Comparison of ENCODE assay signal across 18 mouse cellular contexts in the genomic region with DNA sequence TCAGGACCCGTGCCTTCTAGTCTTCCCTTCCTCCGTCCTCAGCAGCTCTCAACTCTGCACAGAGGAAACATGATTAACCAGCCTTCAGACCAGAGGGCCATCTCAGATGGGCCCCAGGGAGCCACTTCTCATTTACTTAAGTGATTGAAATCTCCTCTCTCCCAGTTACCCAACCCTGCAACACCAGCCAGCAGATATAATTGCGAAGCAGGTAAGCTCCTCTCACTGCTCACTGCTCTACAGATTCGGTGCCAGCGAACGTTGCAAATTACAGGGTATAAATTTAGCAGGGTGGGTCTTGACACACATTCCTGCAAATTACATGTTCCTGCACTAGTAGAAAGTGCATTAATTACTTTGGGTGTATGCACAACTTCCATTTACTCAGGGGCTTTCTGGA. TPM values are rescaled to one million over a fixed set of nuclear protein-coding genes. Genes with fewer than 3 reads are reported as not detected.
DNase-seq lines count a peak whose midpoint lies in the region; ATAC-seq and TF ChIP-seq lines count a peak whose summit lies in the region.
"Had no signal": no experiment of that assay in that cellular context is flagged by ENCODE, and none has a peak within 500 bp of the region (broad histone marks: within the 10 kb centered on the region; RNA-seq: fewer than 3 reads in every experiment).

No protein-coding gene starts in this region.

- H3K4me3 ChIP-seq in gastrocnemius, adult 2 months: no peak overlapping the region
- H3K4me3 ChIP-seq in midbrain, embryonic 13.5 days (replicated peaks): no peak overlapping the region
- H3K4me3 ChIP-seq in midbrain, postnatal 0 days (ENCODE audit: low read depth, low read length): no peak overlapping the region
- peak overlapping the region; percentile 1; the same call in 1 of the 2 replicates for H3K4me3 ChIP-seq in limb, embryonic 10.5 days
- H3K4me3 ChIP-seq in stomach, postnatal 0 days (ENCODE audit: low read depth, low read length): no peak overlapping the region
- H3K4me3 ChIP-seq: heart, embryonic 10.5 days had no signal

- no peak; the same call in 1 of the 2 replicates for ATAC-seq in midbrain, embryonic 13.5 days
- no peak for ATAC-seq in midbrain, postnatal 0 days (ENCODE audit: low FRiP score)
- no peak for ATAC-seq in stomach, postnatal 0 days (ENCODE audit: low FRiP score, low TSS enrichment)
- ATAC-seq: activated CD4-positive, CD25-positive, alpha-beta regulatory T cell, adult 4 months; midbrain, embryonic 16.5 days had no signal

- H3K36me3 ChIP-seq in midbrain, embryonic 13.5 days: no peaks in the 10 kb centered on the region
- no peaks in the 10 kb centered on the region for H3K36me3 ChIP-seq in midbrain, postnatal 0 days (ENCODE audit: insufficient read depth, low read length)
- H3K36me3 ChIP-seq in limb, embryonic 10.5 days: no peaks in the 10 kb centered on the region
- no peaks in the 10 kb centered on the region for H3K36me3 ChIP-seq in stomach, postnatal 0 days (ENCODE audit: control insufficient read depth, insufficient read depth, low read length)
- H3K36me3 ChIP-seq: heart, embryonic 10.5 days had no signal

- intact Hi-C loops in gastrocnemius, adult 2 months (cut with DNase I): no loop called here

- no peak for DNase-seq in gastrocnemius, adult 2 months
- DNase-seq in gastrocnemius, postnatal 25 days: no peak
- DNase-seq in midbrain, postnatal 0 days (ENCODE audit: low spot score): no peak
- DNase-seq in limb, embryonic 10.5 days (ENCODE audit: low spot score): no peak
- no peak for DNase-seq in stomach, postnatal 0 days (ENCODE audit: low spot score)
- no peak for DNase-seq in ovary, postnatal 14 days (ENCODE audit: low spot score)
- DNase-seq in gastrocnemius, adult 18-20 months (ENCODE audit: low spot score): no peak
- DNase-seq: cerebellum, adult 9-10 months; kidney, postnatal 14 days; layer of hippocampus, postnatal 36 days; lung, postnatal 10 days; right cerebral cortex, postnatal 25 days; thymus, postnatal 25 days had no signal

- H3K4me2 ChIP-seq in midbrain, embryonic 13.5 days (replicated peaks): no peak overlapping the region
- no peak overlapping the region for H3K4me2 ChIP-seq in midbrain, postnatal 0 days (ENCODE audit: low read depth, low read length, poor library complexity, severe bottlenecking)
- H3K4me2 ChIP-seq in stomach, postnatal 0 days (replicated peaks; ENCODE audit: low read depth): no peak overlapping the region
- H3K4me2 ChIP-seq: liver, embryonic 11.5 days had no signal

- H3K27ac ChIP-seq in gastrocnemius, adult 2 months: peak overlapping the region; percentile 66
- 0 out of 2 replicates have a peak overlapping the region, but pooled peaks have one; percentile 20 for H3K27ac ChIP-seq in midbrain, embryonic 13.5 days
- H3K27ac ChIP-seq in midbrain, postnatal 0 days (ENCODE audit: low read depth, low read length): no peak overlapping the region
- H3K27ac ChIP-seq in limb, embryonic 10.5 days: peak overlapping the region; percentile 2; the same call in 1 of the 2 replicates
- peak overlapping the region; percentile 69; the same call in 1 of the 2 replicates for H3K27ac ChIP-seq in stomach, postnatal 0 days (replicated peaks)
- H3K27ac ChIP-seq: heart, embryonic 10.5 days had no signal

- no peak overlapping the region for H3K9ac ChIP-seq in midbrain, embryonic 13.5 days (replicated peaks)
- H3K9ac ChIP-seq in midbrain, postnatal 0 days (replicated peaks; ENCODE audit: low read length, poor library complexity, severe bottlenecking): no peak overlapping the region
- H3K9ac ChIP-seq in stomach, postnatal 0 days (ENCODE audit: low read length): no peak overlapping the region; the same call in 1 of the 2 replicates

- TF ChIP-seq EP300 in stomach, postnatal 0 days (optimal IDR thresholded peaks at IDR 0.05): no peak

- H3K9me3 ChIP-seq in midbrain, embryonic 13.5 days: no peaks in the 10 kb centered on the region
- H3K9me3 ChIP-seq in midbrain, postnatal 0 days (ENCODE audit: low read length): no peaks in the 10 kb centered on the region
- no peaks in the 10 kb centered on the region for H3K9me3 ChIP-seq in limb, embryonic 10.5 days (replicated peaks)
- H3K9me3 ChIP-seq in stomach, postnatal 0 days (ENCODE audit: control insufficient read depth, low read length): no peaks in the 10 kb centered on the region
- H3K9me3 ChIP-seq: heart, embryonic 10.5 days had no signal

- no peak for TF ChIP-seq CTCF in gastrocnemius, adult 2 months (IDR thresholded peaks at IDR 0.05)
- TF ChIP-seq CTCF in midbrain, postnatal 0 days (IDR thresholded peaks at IDR 0.05): no peak
- no peak for TF ChIP-seq CTCF in stomach, postnatal 0 days (IDR thresholded peaks at IDR 0.05; ENCODE audit: low read depth)

- peaks cover 68% of the 10 kb centered on the region for H3K4me1 ChIP-seq in midbrain, embryonic 13.5 days (replicated peaks)
- H3K4me1 ChIP-seq in midbrain, postnatal 0 days (ENCODE audit: insufficient read depth, low read length): peaks cover 15% of the 10 kb centered on the region; the same call in 1 of the 2 replicates
- peaks cover 85% of the 10 kb centered on the region for H3K4me1 ChIP-seq in limb, embryonic 10.5 days
- peaks cover 21% of the 10 kb centered on the region for H3K4me1 ChIP-seq in stomach, postnatal 0 days (replicated peaks; ENCODE audit: control insufficient read depth, insufficient read depth)

- H3K27me3 ChIP-seq in midbrain, embryonic 13.5 days: no peaks in the 10 kb centered on the region
- no peaks in the 10 kb centered on the region for H3K27me3 ChIP-seq in midbrain, postnatal 0 days (ENCODE audit: insufficient read depth, low read length)
- H3K27me3 ChIP-seq in limb, embryonic 10.5 days (ENCODE audit: low read depth, poor library complexity, severe bottlenecking): no peaks in the 10 kb centered on the region
- no peaks in the 10 kb centered on the region for H3K27me3 ChIP-seq in stomach, postnatal 0 days (ENCODE audit: control insufficient read depth, insufficient read depth, low read length)

- WGBS in midbrain, embryonic 13.5 days: 36% methylated on average over 6 of the region's 6 CpGs
- 41% methylated on average over 6 of the region's 6 CpGs for WGBS in midbrain, postnatal 0 days
- 32% methylated on average over 6 of the region's 6 CpGs for WGBS in limb, embryonic 10.5 days
- 32% methylated on average over 6 of the region's 6 CpGs for WGBS in stomach, postnatal 0 days

RNA-seq across cellular contexts. Expression of a gene that starts 48.3 kb away (rescaled TPM):
- 1 to 10 TPM; 4.5 to 5.9 TPM for total RNA-seq in gastrocnemius, adult 2 months (2021)
- total RNA-seq in gastrocnemius, postnatal 25 days (2021): 1 to 10 TPM; 4.2 to 6.4 TPM
- polyA plus RNA-seq in midbrain, embryonic 13.5 days (2015; fragmentation: Nextera tagmentation; extraction: Ambion mirVana): 41.6 and 43.3 TPM in 2 replicates
- total RNA-seq in midbrain, postnatal 0 days (2014; rRNA removed): 25.0 and 26.6 TPM in 2 replicates
- 17.6 and 18.4 TPM in 2 replicates for polyA plus RNA-seq in midbrain, postnatal 0 days (2015; fragmentation: Nextera tagmentation; extraction: Ambion mirVana)
- polyA plus RNA-seq in limb, embryonic 10.5 days (2016; fragmentation: Nextera tagmentation; extraction: Ambion mirVana): 60.3 and 64.1 TPM in 2 replicates
- polyA plus RNA-seq in stomach, postnatal 0 days (2015; fragmentation: Nextera tagmentation; extraction: Ambion mirVana): 20.5 and 23.4 TPM in 2 replicates
- total RNA-seq in gastrocnemius, adult 18-20 months (2021): 1 to 10 TPM; 2.9 to 4.9 TPM
